Mouse (Mus musculus): Measurements from ENCODE around the gene Actb. TPM values are rescaled to one million over a fixed set of nuclear protein-coding genes. Genes with fewer than 3 reads are reported as not detected.
A peak's percentile ranks its signal among the peaks of the same experiment; 100 is the strongest.
"Not testable (repeated sequence)": the region's sequence is repeated elsewhere in the genome, so short reads cannot be mapped to it uniquely, and the experiment has no call there.

Actb gene
- polyA plus RNA-seq, 1 experiment from 2014 or later = 12,646 TPM

DNA sequence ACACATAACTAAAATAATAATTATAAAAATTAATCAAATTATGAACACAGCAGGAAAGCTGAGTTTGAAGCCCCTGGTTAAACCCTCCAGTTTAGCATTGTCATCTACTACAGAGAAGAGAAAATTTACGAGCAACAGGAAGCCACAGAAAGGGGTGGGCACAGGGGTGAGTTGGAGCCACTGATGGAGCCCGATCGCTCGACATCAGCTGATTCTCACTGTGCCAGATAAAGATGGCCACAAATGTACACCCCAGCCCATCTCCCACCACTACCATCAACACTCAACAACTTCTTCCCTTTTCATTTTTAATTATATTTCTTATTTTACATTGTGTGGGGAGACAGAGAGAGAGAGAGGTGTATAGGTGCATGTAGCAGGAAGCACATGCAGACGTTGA is 9.8 kb downstream of the Actb start:
- Histone ChIP-seq H3K27ac (ENCODE audit: low read length) (no peak overlapping the region), H3K4me3 (ENCODE audit: low read length) (no peak overlapping the region), H3K4me1 (ENCODE audit: insufficient read depth, low read length) (peaks cover 18% of the 10 kb centered on the region), H3K4me2 (replicated peaks; ENCODE audit: low read depth, low read length) (no peak overlapping the region), H3K27me3 (ENCODE audit: insufficient read depth, low read length) (no peaks in the 10 kb centered on the region), H3K36me3 (ENCODE audit: insufficient read depth, low read length) (peaks cover 10% of the 10 kb centered on the region), H3K9ac (replicated peaks; ENCODE audit: low read length) (no peak overlapping the region), H3K9me3 (ENCODE audit: low read length) (no peaks in the 10 kb centered on the region)
- ATAC-seq (ENCODE audit: low FRiP score, low TSS enrichment) = no peak
- WGBS = 76% methylated on average over 5 of the region's 5 CpGs

DNA sequence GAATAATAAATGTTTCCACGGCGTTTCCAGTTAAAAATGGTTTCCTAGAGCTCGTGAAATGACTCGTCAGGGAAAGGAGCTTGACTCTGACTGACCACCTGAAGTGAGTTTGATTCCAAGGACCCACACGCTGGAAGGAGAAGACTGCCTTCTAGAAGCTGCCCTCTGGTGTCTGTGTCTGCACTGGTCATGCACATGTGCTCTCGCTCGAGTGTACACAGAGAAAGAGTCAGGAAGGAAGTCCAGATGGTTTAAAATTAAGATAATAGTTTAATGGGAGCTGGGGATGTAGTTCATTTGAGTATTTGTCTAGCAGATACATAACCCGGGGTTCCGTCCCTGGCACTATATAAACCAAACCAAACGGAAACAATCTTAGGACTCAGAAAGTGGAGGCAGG is 10.4 kb downstream of the Actb start:
- ATAC-seq (ENCODE audit: low FRiP score, low TSS enrichment) = no peak
- H3K27ac ChIP-seq (ENCODE audit: low read length) = 0 out of 2 replicates have a peak overlapping the region, but pooled peaks have one; percentile 14
- peaks cover 7% of the 10 kb centered on the region for H3K36me3 ChIP-seq (ENCODE audit: insufficient read depth, low read length)
- H3K27me3 ChIP-seq (ENCODE audit: insufficient read depth, low read length) = no peaks in the 10 kb centered on the region
- 74% methylated on average over 10 of the region's 10 CpGs for WGBS
- H3K4me3 ChIP-seq (ENCODE audit: low read length) = no peak overlapping the region; the same call in 1 of the 2 replicates
- peaks cover 18% of the 10 kb centered on the region for H3K4me1 ChIP-seq (ENCODE audit: insufficient read depth, low read length)
- H3K9me3 ChIP-seq (ENCODE audit: low read length) = no peaks in the 10 kb centered on the region
- no peak overlapping the region; the same call in 1 of the 2 replicates for H3K9ac ChIP-seq (replicated peaks; ENCODE audit: low read length)
- H3K4me2 ChIP-seq (replicated peaks; ENCODE audit: low read depth, low read length) = peak overlapping the region; percentile 87

DNA sequence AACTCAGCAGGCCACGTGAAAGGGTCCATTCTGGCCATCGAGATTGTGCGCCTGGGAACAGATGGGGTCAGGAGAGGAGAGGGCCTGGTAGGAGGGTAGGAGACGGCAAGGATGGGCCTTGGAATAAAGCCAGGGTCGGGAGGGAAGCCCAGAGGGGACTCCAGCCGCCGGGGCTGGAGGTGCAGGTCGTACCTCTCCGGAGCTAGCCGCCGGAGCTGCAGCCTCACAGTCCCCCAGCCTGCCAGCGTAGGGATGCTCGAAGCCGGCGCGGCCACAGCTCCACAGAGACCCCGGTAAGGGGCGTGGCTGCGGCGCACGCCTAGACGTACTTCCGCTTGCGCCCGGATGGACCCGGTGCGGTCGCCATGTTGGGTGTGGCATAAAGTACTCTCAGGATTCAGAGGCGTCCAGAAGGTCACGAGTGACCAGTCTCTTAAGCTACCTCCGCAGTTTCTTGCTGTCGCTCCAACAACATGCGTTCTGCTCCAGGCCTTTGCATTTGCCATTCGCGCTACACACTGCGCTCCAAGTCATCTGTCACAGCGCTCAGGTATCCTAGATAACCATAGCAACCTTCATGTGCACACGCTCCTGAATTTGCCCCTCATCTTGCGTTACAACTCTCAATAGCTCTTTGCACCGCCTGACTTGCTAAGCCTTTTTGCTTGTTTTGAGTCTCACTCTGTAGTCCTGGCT is 11.5 kb downstream of the Actb start, which contains the start of gene Fbxl18:
Gene Fbxl18, minus strand, starts transcription at position 504 of the 696 bp plus-strand sequence.
- H3K36me3 ChIP-seq (ENCODE audit: insufficient read depth, low read length) = peaks cover 6% of the 10 kb centered on the region

DNA sequence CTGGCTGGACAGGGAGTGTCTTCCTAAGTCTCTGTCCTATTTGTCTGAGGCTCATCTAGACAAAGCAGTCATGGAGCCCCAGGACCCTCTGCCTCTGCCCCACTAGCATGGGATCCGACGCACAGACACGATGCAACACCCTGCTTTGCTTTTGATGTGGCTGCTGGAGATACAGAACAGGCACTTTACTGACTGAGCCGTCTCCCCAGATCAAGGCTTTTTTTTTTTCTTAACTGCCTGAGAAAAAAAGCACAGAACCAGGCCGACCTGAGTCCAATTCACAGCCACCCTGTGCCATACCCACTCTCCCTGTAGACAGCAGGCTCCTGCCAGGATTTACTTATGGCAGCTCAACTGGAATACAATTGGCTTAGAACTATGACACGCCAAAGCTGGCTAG is 15.2 kb downstream of the Actb start:
- Histone ChIP-seq H3K4me3 (ENCODE audit: low read length) (no peak overlapping the region), H3K4me1 (ENCODE audit: insufficient read depth, low read length) (peaks cover 18% of the 10 kb centered on the region), H3K27me3 (ENCODE audit: insufficient read depth, low read length) (no peaks in the 10 kb centered on the region), H3K36me3 (ENCODE audit: insufficient read depth, low read length) (peaks cover 6% of the 10 kb centered on the region), H3K27ac (ENCODE audit: low read length) (no peak overlapping the region), H3K4me2 (replicated peaks; ENCODE audit: low read depth, low read length) (no peak overlapping the region), H3K9me3 (ENCODE audit: low read length) (no peaks in the 10 kb centered on the region), H3K9ac (replicated peaks; ENCODE audit: low read length) (no peak overlapping the region)
- ATAC-seq (ENCODE audit: low FRiP score, low TSS enrichment) = no peak
- 61% methylated on average over 6 of the region's 6 CpGs for WGBS

More for the DNA sequence above, 11.5 kb downstream of the Actb start, which contains the start of gene Fbxl18:
- Histone ChIP-seq H3K27ac (ENCODE audit: low read length) (peak within 1 kb of the TSS; percentile 86), H3K9me3 (ENCODE audit: low read length) (no peaks in the 10 kb centered on the region), H3K4me2 (replicated peaks; ENCODE audit: low read depth, low read length) (peak within 1 kb of the TSS; percentile 87), H3K27me3 (ENCODE audit: insufficient read depth, low read length) (no peaks in the 10 kb centered on the region), H3K9ac (replicated peaks; ENCODE audit: low read length) (peak within 1 kb of the TSS; percentile 88), H3K4me1 (ENCODE audit: insufficient read depth, low read length) (peaks cover 18% of the 10 kb centered on the region), H3K4me3 (ENCODE audit: low read length) (peak within 1 kb of the TSS; percentile 88)
- ATAC-seq (ENCODE audit: low FRiP score, low TSS enrichment) = peak; percentile 97
- under 1% methylated on average over 40 of the region's 40 CpGs for WGBS

DNA sequence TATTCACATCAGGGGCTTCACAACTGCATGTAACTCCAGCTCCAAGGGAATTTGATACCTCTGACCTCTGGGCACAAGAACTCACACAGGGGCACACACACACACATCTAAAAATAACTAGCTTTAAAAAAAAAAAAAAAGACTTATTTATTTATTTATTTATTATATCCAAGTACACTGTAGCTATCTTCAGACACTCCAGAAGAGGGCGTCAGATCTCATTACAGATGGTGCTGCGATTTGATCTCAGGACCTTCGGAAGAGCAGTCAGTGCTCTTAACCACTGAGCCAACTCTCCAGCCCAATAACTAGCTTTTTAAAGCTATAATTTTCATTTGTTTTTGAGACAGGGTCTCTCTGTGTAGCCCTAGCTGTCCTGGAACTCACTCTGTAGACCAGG is 19.0 kb downstream of the Actb start:
- not testable (repeated sequence) for H3K27ac ChIP-seq (ENCODE audit: low read length); ATAC-seq (ENCODE audit: low FRiP score, low TSS enrichment); H3K9me3 ChIP-seq (ENCODE audit: low read length); H3K4me1 ChIP-seq (ENCODE audit: insufficient read depth, low read length); H3K27me3 ChIP-seq (ENCODE audit: insufficient read depth, low read length); H3K4me2 ChIP-seq (replicated peaks; ENCODE audit: low read depth, low read length); H3K4me3 ChIP-seq (ENCODE audit: low read length); H3K9ac ChIP-seq (replicated peaks; ENCODE audit: low read length)
- 92% methylated on average over 3 of the region's 3 CpGs for WGBS
- peaks cover 34% of the 10 kb centered on the region for H3K36me3 ChIP-seq (ENCODE audit: insufficient read depth, low read length)

DNA sequence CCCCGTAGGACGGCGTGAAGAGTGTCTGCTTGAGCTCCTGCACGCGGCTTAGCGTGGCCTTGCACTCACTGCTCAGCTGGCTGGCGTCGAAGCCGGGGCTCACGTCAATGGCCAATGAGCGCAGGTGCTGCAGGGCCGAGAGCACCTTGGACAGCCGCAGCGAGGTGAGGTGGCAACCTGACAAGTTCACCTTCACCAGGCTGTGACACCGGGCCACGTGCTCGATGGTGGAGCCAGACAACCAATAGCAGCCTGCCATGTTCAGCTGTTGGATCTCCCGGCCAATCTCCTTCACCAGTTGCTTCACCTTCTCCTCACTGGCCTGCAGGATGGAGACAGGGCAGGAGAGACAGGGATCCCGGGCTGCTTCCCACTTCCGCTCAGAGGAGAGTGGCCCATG is 19.8 kb downstream of the Actb start:
- Histone ChIP-seq H3K4me2 (replicated peaks; ENCODE audit: low read depth, low read length) (no peak overlapping the region), H3K9me3 (ENCODE audit: low read length) (no peaks in the 10 kb centered on the region), H3K27me3 (ENCODE audit: insufficient read depth, low read length) (no peaks in the 10 kb centered on the region), H3K4me3 (ENCODE audit: low read length) (no peak overlapping the region), H3K27ac (ENCODE audit: low read length) (no peak overlapping the region), H3K9ac (replicated peaks; ENCODE audit: low read length) (no peak overlapping the region), H3K36me3 (ENCODE audit: insufficient read depth, low read length) (peaks cover 34% of the 10 kb centered on the region), H3K4me1 (ENCODE audit: insufficient read depth, low read length) (no peaks in the 10 kb centered on the region)
- no peak for ATAC-seq (ENCODE audit: low FRiP score, low TSS enrichment)
- WGBS = 95% methylated on average over 20 of the region's 20 CpGs

DNA sequence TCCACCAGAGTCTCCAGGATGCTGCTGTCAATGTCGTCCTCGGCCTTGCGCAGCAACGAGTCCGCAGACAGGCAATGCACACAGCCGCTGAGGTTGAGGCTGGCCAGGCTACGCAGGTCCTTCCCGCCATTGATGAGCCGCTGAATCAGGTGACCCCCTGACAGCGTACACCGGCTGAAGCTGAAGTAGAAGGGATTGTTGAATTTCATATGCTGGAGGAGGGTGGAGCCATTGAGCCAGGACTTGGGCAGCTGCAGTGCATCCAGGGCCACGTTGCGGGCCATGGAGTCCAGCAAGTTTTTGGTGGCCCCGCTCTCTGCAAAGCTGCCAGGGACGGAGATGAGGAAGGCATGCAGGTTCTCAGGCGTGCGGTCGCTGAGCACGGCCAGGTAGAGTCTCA is 20.4 kb downstream of the Actb start:
- H3K9ac ChIP-seq (replicated peaks; ENCODE audit: low read length) = no peak overlapping the region
- no peak for ATAC-seq (ENCODE audit: low FRiP score, low TSS enrichment)

DNA sequence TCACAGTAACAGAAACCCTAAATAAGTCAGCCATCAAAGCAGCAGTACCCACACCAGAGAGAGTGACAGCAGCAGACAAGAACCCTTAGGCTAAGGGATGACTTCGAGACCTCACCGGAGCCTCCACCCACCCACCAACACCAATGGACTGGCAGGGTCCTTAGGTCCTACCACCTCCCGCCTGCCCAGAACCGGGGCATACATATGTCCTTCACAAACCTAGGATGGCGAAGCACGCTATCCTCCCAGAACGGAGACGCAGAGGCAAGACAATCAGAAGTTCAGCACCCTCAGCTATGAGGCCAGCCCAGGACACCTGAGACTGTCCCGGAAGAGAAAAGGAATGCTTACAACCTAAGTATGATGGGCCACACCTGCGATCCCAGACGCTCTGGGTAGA is 24.1 kb downstream of the Actb start:
- ATAC-seq (ENCODE audit: low FRiP score, low TSS enrichment) = no peak
- Histone ChIP-seq H3K27ac (ENCODE audit: low read length) (no peak overlapping the region), H3K27me3 (ENCODE audit: insufficient read depth, low read length) (no peaks in the 10 kb centered on the region), H3K4me1 (ENCODE audit: insufficient read depth, low read length) (peaks cover 21% of the 10 kb centered on the region), H3K4me2 (replicated peaks; ENCODE audit: low read depth, low read length) (no peak overlapping the region), H3K9ac (replicated peaks; ENCODE audit: low read length) (no peak overlapping the region), H3K36me3 (ENCODE audit: insufficient read depth, low read length) (peaks cover 39% of the 10 kb centered on the region), H3K4me3 (ENCODE audit: low read length) (no peak overlapping the region), H3K9me3 (ENCODE audit: low read length) (no peaks in the 10 kb centered on the region)
- 89% methylated on average over 11 of the region's 11 CpGs for WGBS

More for the DNA sequence above, 20.4 kb downstream of the Actb start:
- H3K4me3 ChIP-seq (ENCODE audit: low read length) = no peak overlapping the region
- H3K4me1 ChIP-seq (ENCODE audit: insufficient read depth, low read length) = peaks cover 2% of the 10 kb centered on the region
- H3K36me3 ChIP-seq (ENCODE audit: insufficient read depth, low read length) = peaks cover 34% of the 10 kb centered on the region
- no peaks in the 10 kb centered on the region for H3K27me3 ChIP-seq (ENCODE audit: insufficient read depth, low read length)
- H3K4me2 ChIP-seq (replicated peaks; ENCODE audit: low read depth, low read length) = no peak overlapping the region
- WGBS = 97% methylated on average over 19 of the region's 19 CpGs
- no peaks in the 10 kb centered on the region for H3K9me3 ChIP-seq (ENCODE audit: low read length)
- H3K27ac ChIP-seq (ENCODE audit: low read length) = no peak overlapping the region

DNA sequence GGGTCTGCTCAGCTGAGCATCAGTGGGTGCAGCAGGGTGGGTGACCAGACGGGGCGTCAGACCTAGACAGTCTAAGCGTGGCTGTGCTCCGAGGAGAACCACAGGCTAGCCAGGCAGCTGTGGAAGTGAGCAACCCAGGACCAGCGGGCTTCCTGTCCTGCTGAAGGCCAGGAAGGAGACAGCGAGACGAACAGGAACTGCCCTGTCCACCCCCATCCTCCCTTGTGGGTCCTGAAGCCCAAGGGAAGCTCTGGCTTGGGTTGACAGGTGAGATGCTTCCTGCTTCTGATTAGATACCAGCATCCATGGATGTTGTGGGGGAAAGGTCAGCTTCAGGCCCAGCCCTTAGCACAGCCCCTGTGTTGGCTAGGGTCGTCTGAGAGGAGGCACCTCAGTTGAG is 24.6 kb downstream of the Actb start:
- 73% methylated on average over 8 of the region's 8 CpGs for WGBS
- ATAC-seq (ENCODE audit: low FRiP score, low TSS enrichment) = peak; percentile 8; the same call in 1 of the 2 replicates
- Histone ChIP-seq H3K27me3 (ENCODE audit: insufficient read depth, low read length) (no peaks in the 10 kb centered on the region), H3K36me3 (ENCODE audit: insufficient read depth, low read length) (peaks cover 37% of the 10 kb centered on the region), H3K27ac (ENCODE audit: low read length) (peak overlapping the region; percentile 75), H3K9me3 (ENCODE audit: low read length) (no peaks in the 10 kb centered on the region), H3K4me3 (ENCODE audit: low read length) (no peak overlapping the region), H3K4me1 (ENCODE audit: insufficient read depth, low read length) (peaks cover 23% of the 10 kb centered on the region), H3K4me2 (replicated peaks; ENCODE audit: low read depth, low read length) (peak overlapping the region; percentile 28; the same call in 1 of the 2 replicates), H3K9ac (replicated peaks; ENCODE audit: low read length) (0 out of 2 replicates have a peak overlapping the region, but pooled peaks have one; percentile 5)

Measured in kidney, embryonic 16.5 days (tissue).